Mouse (Mus musculus) E14TG2a.4 (cell line): ENCODE data around the gene Gm20388.

Experiments used
- CTCF ChIP-seq: conservative IDR thresholded peaks from 2 replicates; pipeline ENCODE4 v1.5.1; 2014; ENCODE audit warnings: low read length
- NANOG ChIP-seq: IDR thresholded peaks from 2 replicates; pipeline ENCODE4 v1.6.1; 2014; ENCODE audit warnings: borderline replicate concordance, low read length, mixed read lengths
- POU5F1 ChIP-seq: IDR thresholded peaks from 2 replicates; pipeline ENCODE4 v1.6.1; 2014; ENCODE audit warnings: low read length, borderline replicate concordance

DNA sequence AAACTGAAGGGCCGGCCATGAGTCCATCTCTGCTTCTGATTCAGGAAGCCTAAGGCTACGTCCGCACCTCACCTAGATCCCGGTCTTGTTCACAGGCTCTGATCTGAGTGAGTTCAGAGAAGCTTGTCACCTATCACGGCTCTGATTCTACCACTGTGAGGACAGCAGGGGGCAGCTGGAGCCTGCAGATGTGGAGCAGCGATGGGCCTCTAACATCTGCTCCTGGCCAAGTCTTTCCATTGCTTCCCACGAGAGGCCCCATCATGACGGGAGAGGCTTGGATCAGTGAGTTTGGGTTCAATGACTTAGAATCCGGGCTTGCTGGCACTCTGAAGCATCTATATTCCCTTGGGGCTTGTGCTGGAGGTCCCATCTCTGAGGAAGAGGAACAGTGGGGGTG, 1963.4 kb downstream of the Gm20388 start:
- TF ChIP-seq CTCF (no peak), POU5F1 (no peak), NANOG (no peak)
